Mouse (Mus musculus) adrenal gland (tissue): Measurements from ENCODE around the gene Ndufc2.

Experiments
- intact Hi-C: fragments of 180-260 bp; cut with DNase I; formaldehyde crosslinking; loops from one replicate; pipeline ENCODE4 v1.15.1; 2025

Gene Ndufc2

GRCm38 (mm10) chr7:97386806-97387370, 12.9 kb upstream of the Ndufc2 start:
- intact Hi-C loops = no loop called here

- intact Hi-C loops = no loop called here
Observed at GRCm38 (mm10) chr7:97387561-97388147, 12.1 kb upstream of the Ndufc2 start.

GRCm38 (mm10) chr7:97388541-97388940, 11.3 kb upstream of the Ndufc2 start:
- intact Hi-C loops = no loop called here

GRCm38 (mm10) chr7:97391293-97392078, 8.3 kb upstream of the Ndufc2 start:
- intact Hi-C loops = no loop called here

- intact Hi-C loops = no loop called here
Observed at GRCm38 (mm10) chr7:97392079-97392445, 7.7 kb upstream of the Ndufc2 start.

GRCm38 (mm10) chr7:97394375-97394774, 5.4 kb upstream of the Ndufc2 start:
- intact Hi-C loops = no loop called here

GRCm38 (mm10) chr7:97398943-97399342, 860 bp upstream of the Ndufc2 start:
- intact Hi-C loops = no loop called here

- intact Hi-C loops = no loop called here
Observed at GRCm38 (mm10) chr7:97407145-97407544, 7.3 kb downstream of the Ndufc2 start.

GRCm38 (mm10) chr7:97411106-97411505, 11.3 kb downstream of the Ndufc2 start:
- intact Hi-C loops = no loop called here

GRCm38 (mm10) chr7:97411575-97411974, 11.8 kb downstream of the Ndufc2 start:
- intact Hi-C loops = no loop called here

GRCm38 (mm10) chr7:97413981-97414380, 14.2 kb downstream of the Ndufc2 start:
- intact Hi-C loops = no loop called here

- intact Hi-C loops = no loop called here
Observed at GRCm38 (mm10) chr7:97414426-97414825, 14.6 kb downstream of the Ndufc2 start.

GRCm38 (mm10) chr7:97414915-97415687, 15.3 kb downstream of the Ndufc2 start:
- intact Hi-C loops = no loop called here

GRCm38 (mm10) chr7:97416473-97416872, 16.7 kb downstream of the Ndufc2 start:
- intact Hi-C loops = no loop called here

- intact Hi-C loops = no loop called here
Observed at GRCm38 (mm10) chr7:97416906-97417777, 17.3 kb downstream of the Ndufc2 start, which contains the start of gene Thrsp. Thrsp (minus strand) TSS chr7:97417730.

GRCm38 (mm10) chr7:97418717-97419116, 18.9 kb downstream of the Ndufc2 start:
- intact Hi-C loops = no loop called here

GRCm38 (mm10) chr7:97419163-97419562, 19.4 kb downstream of the Ndufc2 start:
- intact Hi-C loops = no loop called here

GRCm38 (mm10) chr7:97420406-97420805, 20.6 kb downstream of the Ndufc2 start:
- intact Hi-C loops = loop anchor here (10.0 kb wide), 1 partner anchor 164 kb away; no protein-coding TSS in a partner anchor

- intact Hi-C loops = loop anchor here (10.0 kb wide), 1 partner anchor 164 kb away; no protein-coding TSS in a partner anchor
Observed at GRCm38 (mm10) chr7:97420958-97421651, 21.3 kb downstream of the Ndufc2 start.

- intact Hi-C loops = loop anchor here (10.0 kb wide), 1 partner anchor 161 kb away; no protein-coding TSS in a partner anchor
Observed at GRCm38 (mm10) chr7:97423754-97424153, 24.0 kb downstream of the Ndufc2 start.
